Mouse (Mus musculus) midbrain, embryonic 14.5 days (tissue): ENCODE data around the gene Slc22a2. TPM values are rescaled to one million over a fixed set of nuclear protein-coding genes. Genes with fewer than 3 reads are reported as not detected.

Source experiments
- ATAC-seq: fragments of 200-750 bp; cut with Nextera tagmentation; 2 replicates; pipeline ENCODE4 v1.8.0; 2017; ENCODE audit warnings: moderate number of reproducible peaks, moderate library complexity; ENCODE audit not compliant: low FRiP score, low TSS enrichment
- DNase-seq: peaks from one replicate; pipeline ENCODE4 v3.0.0-alpha.2; 2015
- H3K27ac ChIP-seq: fragments of 300-500 bp; sonication (generic); replicated peaks from 2 replicates; pipeline ENCODE4 v1.5.1; 2014; ENCODE audit warnings: mild to moderate bottlenecking, low read depth, low read length, moderate library complexity
- H3K27me3 ChIP-seq: fragments of 300-500 bp; sonication (generic); 2 replicates; pipeline ENCODE4 v1.6.1; 2014; ENCODE audit warnings: low read length, control low read depth, mixed read lengths; ENCODE audit not compliant: control insufficient read depth, insufficient read depth
- H3K36me3 ChIP-seq: fragments of 300-500 bp; sonication (generic); 2 replicates; pipeline ENCODE4 v1.6.1; 2014; ENCODE audit warnings: low read length, control low read depth; ENCODE audit not compliant: control insufficient read depth, insufficient read depth
- H3K4me1 ChIP-seq: fragments of 300-500 bp; sonication (generic); 2 replicates; pipeline ENCODE4 v1.6.1; 2014; ENCODE audit warnings: mild to moderate bottlenecking, antibody characterized with exemption, low read length, control low read depth; ENCODE audit not compliant: control insufficient read depth, insufficient read depth
- H3K4me2 ChIP-seq: fragments of 300-500 bp; sonication (generic); 2 replicates; pipeline ENCODE4 v1.6.1; 2014; ENCODE audit warnings: mild to moderate bottlenecking, low read length, moderate library complexity
- H3K4me3 ChIP-seq: fragments of 300-500 bp; sonication (generic); replicated peaks from 2 replicates; pipeline ENCODE4 v1.5.1; 2014; ENCODE audit warnings: low read depth, low read length
- H3K9ac ChIP-seq: fragments of 300-500 bp; sonication (generic); replicated peaks from 2 replicates; pipeline ENCODE4 v1.6.1; 2014; ENCODE audit warnings: mild to moderate bottlenecking, low read length, moderate library complexity
- H3K9me3 ChIP-seq: fragments of 300-500 bp; sonication (generic); 2 replicates; pipeline ENCODE4 v1.6.1; 2016; ENCODE audit warnings: low read length, control low read depth, mixed read lengths; ENCODE audit not compliant: control insufficient read depth
- WGBS: fragments of 180-500 bp; shearing (Covaris S2); extraction: QIAGEN DNeasy Blood & Tissue Kit; methylation state at CpG from one replicate; pipeline ENCODE4 v1.1.7; 2014; 5-methylcytosine and 5-hydroxymethylcytosine counted together
- polyA plus RNA-seq: library from polyadenylated mRNA; unstranded; fragments of >200 nt; fragmentation: Nextera tagmentation; extraction: Ambion mirVana; gene quantifications from 2 replicates; pipeline ENCODE4 v1.2.1, GENCODE M21; 2014

Gene Slc22a2
- polyA plus RNA-seq, 1 experiment from 2014 or later: 1.2 TPM

- Histone ChIP-seq H3K4me1 (no peaks in the 10 kb centered on the region), H3K36me3 (no peaks in the 10 kb centered on the region), H3K4me2 (no peak overlapping the region), H3K9me3 (no peaks in the 10 kb centered on the region), H3K9ac (no peak overlapping the region), H3K27ac (no peak overlapping the region), H3K4me3 (no peak overlapping the region), H3K27me3 (no peaks in the 10 kb centered on the region)
- ATAC-seq (no peak), DNase-seq (no peak)
- WGBS: 91% methylated on average over 2 of the region's 2 CpGs
Measured at GRCm38 (mm10) chr17:12585366-12585765, 1.4 kb downstream of the Slc22a2 start.

- H3K4me3 ChIP-seq: no peak overlapping the region
- ATAC-seq (no peak), DNase-seq (no peak)
- no peaks in the 10 kb centered on the region for H3K4me1 ChIP-seq
- H3K36me3 ChIP-seq: no peaks in the 10 kb centered on the region
- no peaks in the 10 kb centered on the region for H3K27me3 ChIP-seq
- H3K4me2 ChIP-seq: no peak overlapping the region
- no peak overlapping the region for H3K27ac ChIP-seq
- WGBS: 88% methylated on average over 11 of the region's 11 CpGs
- H3K9me3 ChIP-seq: no peaks in the 10 kb centered on the region
- no peak overlapping the region for H3K9ac ChIP-seq
Measured at GRCm38 (mm10) chr17:12586966-12587365, 3.0 kb downstream of the Slc22a2 start.

- WGBS: 73% methylated on average over 9 of the region's 9 CpGs
- Histone ChIP-seq H3K36me3 (no peaks in the 10 kb centered on the region), H3K27ac (no peak overlapping the region), H3K27me3 (no peaks in the 10 kb centered on the region), H3K9me3 (no peaks in the 10 kb centered on the region), H3K9ac (no peak overlapping the region), H3K4me1 (no peaks in the 10 kb centered on the region), H3K4me2 (no peak overlapping the region), H3K4me3 (no peak overlapping the region)
- ATAC-seq (no peak), DNase-seq (peak; percentile 63)
Measured at GRCm38 (mm10) chr17:12588801-12589247, 4.9 kb downstream of the Slc22a2 start.

- Histone ChIP-seq H3K27me3 (no peaks in the 10 kb centered on the region), H3K9me3 (no peaks in the 10 kb centered on the region), H3K4me1 (no peaks in the 10 kb centered on the region), H3K4me3 (no peak overlapping the region), H3K27ac (no peak overlapping the region), H3K36me3 (no peaks in the 10 kb centered on the region), H3K9ac (no peak overlapping the region), H3K4me2 (no peak overlapping the region)
- DNase-seq (no peak), ATAC-seq (no peak)
- 65% methylated on average over 4 of the region's 4 CpGs for WGBS
Measured at GRCm38 (mm10) chr17:12590911-12591625, 7.1 kb downstream of the Slc22a2 start.

GRCm38 (mm10) chr17:12595846-12596515 lies 12.0 kb downstream of the Slc22a2 start:
- Histone ChIP-seq H3K9me3 (no peaks in the 10 kb centered on the region), H3K36me3 (no peaks in the 10 kb centered on the region), H3K27ac (no peak overlapping the region), H3K4me3 (no peak overlapping the region), H3K27me3 (no peaks in the 10 kb centered on the region), H3K4me2 (no peak overlapping the region), H3K9ac (no peak overlapping the region), H3K4me1 (no peaks in the 10 kb centered on the region)
- WGBS: 85% methylated on average over 13 of the region's 13 CpGs
- no peak for DNase-seq
- no peak for ATAC-seq

GRCm38 (mm10) chr17:12606634-12607033 lies 22.7 kb downstream of the Slc22a2 start:
- H3K27ac ChIP-seq: no peak overlapping the region
- no peaks in the 10 kb centered on the region for H3K4me1 ChIP-seq
- no peak overlapping the region for H3K4me3 ChIP-seq
- no peak overlapping the region for H3K4me2 ChIP-seq
- no peaks in the 10 kb centered on the region for H3K27me3 ChIP-seq
- ATAC-seq: no peak
- no peaks in the 10 kb centered on the region for H3K9me3 ChIP-seq
- no peak overlapping the region for H3K9ac ChIP-seq
- H3K36me3 ChIP-seq: no peaks in the 10 kb centered on the region
- no peak for DNase-seq
- WGBS: 81% methylated on average over 1 of the region's 1 CpGs

GRCm38 (mm10) chr17:12607202-12607601 lies 23.3 kb downstream of the Slc22a2 start:
- no peak for ATAC-seq
- H3K27me3 ChIP-seq: no peaks in the 10 kb centered on the region
- no peak overlapping the region for H3K4me3 ChIP-seq
- H3K4me2 ChIP-seq: no peak overlapping the region
- H3K9me3 ChIP-seq: no peaks in the 10 kb centered on the region
- H3K27ac ChIP-seq: no peak overlapping the region
- DNase-seq: no peak
- no peaks in the 10 kb centered on the region for H3K36me3 ChIP-seq
- no peaks in the 10 kb centered on the region for H3K4me1 ChIP-seq
- no peak overlapping the region for H3K9ac ChIP-seq

- WGBS: 90% methylated on average over 15 of the region's 15 CpGs
- no peak for ATAC-seq
Measured at GRCm38 (mm10) chr17:12614511-12615385, 30.8 kb downstream of the Slc22a2 start.

More at GRCm38 (mm10) chr17:12614511-12615385, 30.8 kb downstream of the Slc22a2 start:
- Histone ChIP-seq H3K9ac (no peak overlapping the region), H3K9me3 (no peaks in the 10 kb centered on the region), H3K27me3 (no peaks in the 10 kb centered on the region), H3K27ac (no peak overlapping the region), H3K4me1 (no peaks in the 10 kb centered on the region), H3K36me3 (no peaks in the 10 kb centered on the region), H3K4me2 (no peak overlapping the region), H3K4me3 (no peak overlapping the region)
- DNase-seq: no peak
